Mouse (Mus musculus): ENCODE data around the gene Irx6. TPM values are rescaled to one million over a fixed set of nuclear protein-coding genes. Genes with fewer than 3 reads are reported as not detected.

Irx6 gene
- total and polyA plus RNA-seq, 3 experiments = 0.11 TPM; not detected in 2

DNA sequence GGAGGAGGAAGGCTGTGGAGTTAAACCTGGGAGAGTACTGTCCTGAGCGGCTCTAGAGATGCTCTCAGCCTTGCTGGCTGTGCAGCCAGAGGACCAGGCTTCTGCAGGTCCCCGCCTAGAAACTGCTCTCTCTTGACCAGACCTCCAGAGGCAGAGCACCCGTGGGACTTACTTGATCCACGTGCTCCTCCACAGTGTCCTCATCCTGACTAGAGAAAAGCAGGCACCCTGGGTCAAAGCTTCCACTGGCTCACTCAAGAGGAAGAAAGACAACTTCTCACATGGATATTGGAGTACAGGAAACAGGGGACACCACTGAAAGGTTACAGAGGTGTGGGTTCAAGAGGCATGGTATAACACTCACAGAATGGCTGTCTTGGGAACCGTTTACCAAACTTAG, 23.3 kb downstream of the Irx6 start:
- TF ChIP-seq POLR2AphosphoS5 (IDR thresholded peaks at IDR 0.05; ENCODE audit: insufficient replicate concordance, low read depth, low read length) (no peak), GATA2 (IDR thresholded peaks at IDR 0.05; ENCODE audit: borderline replicate concordance, low read depth, low read length) (no peak), TAL1 (conservative IDR thresholded peaks at IDR 0.05; ENCODE audit: low read depth, low read length) (no peak), CTCF (IDR thresholded peaks at IDR 0.05; ENCODE audit: low read depth, low read length) (no peak), GATA1 (IDR thresholded peaks at IDR 0.05; ENCODE audit: borderline replicate concordance, low read length) (no peak)

DNA sequence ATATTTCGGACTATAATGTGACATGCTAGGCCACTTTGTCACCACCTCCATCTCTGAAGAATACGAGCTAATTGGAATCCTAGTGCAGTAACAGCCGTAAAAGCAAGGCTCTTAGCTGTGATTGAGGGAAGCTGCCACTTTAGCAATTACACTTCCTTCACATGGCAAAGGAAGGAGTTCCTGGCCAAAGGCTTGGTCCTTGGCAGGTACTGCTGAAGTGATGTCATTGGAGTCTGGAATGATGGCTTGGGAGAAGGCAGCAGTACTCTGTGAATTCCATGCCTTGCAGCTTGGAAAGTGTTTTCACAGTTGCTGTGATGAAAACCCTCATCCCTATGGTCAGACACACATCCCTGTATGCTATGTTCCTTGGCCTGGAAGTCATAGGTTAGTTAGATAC, 24.3 kb downstream of the Irx6 start:
- TF ChIP-seq POLR2AphosphoS5 (IDR thresholded peaks at IDR 0.05; ENCODE audit: insufficient replicate concordance, low read depth, low read length) (no peak), GATA2 (IDR thresholded peaks at IDR 0.05; ENCODE audit: borderline replicate concordance, low read depth, low read length) (no peak), TAL1 (conservative IDR thresholded peaks at IDR 0.05; ENCODE audit: low read depth, low read length) (no peak), CTCF (IDR thresholded peaks at IDR 0.05; ENCODE audit: low read depth, low read length) (no peak), GATA1 (IDR thresholded peaks at IDR 0.05; ENCODE audit: borderline replicate concordance, low read length) (no peak)
- DNase-seq (ENCODE audit: low spot score) = no peak
- Histone ChIP-seq H3K9me3 (replicated peaks) (peaks cover 48% of the 10 kb centered on the region), H3K27me3 (ENCODE audit: insufficient read depth, low read length) (no peaks in the 10 kb centered on the region), H3K36me3 (replicated peaks) (no peaks in the 10 kb centered on the region), H3K4me1 (ENCODE audit: insufficient read depth, low read depth, low read length) (no peaks in the 10 kb centered on the region), H3K4me3 (ENCODE audit: low read depth, low read length) (no peak overlapping the region)
- ATAC-seq (ENCODE audit: extremely low read depth, insufficient number of reproducible peaks, low FRiP score, poor library complexity, severe bottlenecking) = no peak

More for the DNA sequence above, 23.3 kb downstream of the Irx6 start:
- Histone ChIP-seq H3K4me3 (ENCODE audit: low read depth, low read length) (no peak overlapping the region), H3K4me1 (ENCODE audit: insufficient read depth, low read depth, low read length) (no peaks in the 10 kb centered on the region), H3K9me3 (replicated peaks) (peaks cover 51% of the 10 kb centered on the region), H3K36me3 (replicated peaks) (no peaks in the 10 kb centered on the region), H3K27me3 (ENCODE audit: insufficient read depth, low read length) (no peaks in the 10 kb centered on the region)
- DNase-seq (ENCODE audit: low spot score) = no peak
- ATAC-seq (ENCODE audit: extremely low read depth, insufficient number of reproducible peaks, low FRiP score, poor library complexity, severe bottlenecking) = no peak

DNA sequence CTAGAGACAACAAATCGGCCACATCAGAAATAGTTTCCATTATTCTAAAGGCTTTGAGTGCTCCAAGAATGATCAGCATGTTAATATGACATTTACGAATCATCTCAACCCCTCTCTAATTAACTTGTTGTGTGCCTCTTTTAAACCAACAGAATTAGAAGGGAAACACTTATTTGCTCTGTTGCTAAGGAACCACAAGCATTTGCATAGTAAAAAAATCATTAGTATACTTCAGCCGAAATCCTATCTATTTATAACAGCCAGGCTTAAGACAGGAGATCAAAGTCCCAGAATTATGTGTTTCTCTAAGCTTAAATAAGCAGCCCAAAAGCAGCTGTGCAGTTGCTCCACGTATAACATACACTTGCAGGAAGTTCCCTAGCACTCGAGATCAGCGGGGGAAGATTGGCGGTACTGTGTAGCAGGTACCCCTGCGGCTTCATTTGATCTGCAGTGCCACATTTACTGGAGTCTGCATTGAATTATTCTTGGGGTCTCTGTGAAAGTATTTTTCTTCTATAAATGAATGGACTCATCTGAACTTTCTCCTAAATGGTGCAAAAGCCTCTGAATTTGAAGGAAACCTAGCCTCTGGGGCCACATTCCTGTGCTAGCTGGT, 25.9 kb downstream of the Irx6 start:
- H3K4me1 ChIP-seq (ENCODE audit: insufficient read depth, low read depth, low read length) = no peaks in the 10 kb centered on the region
- H3K27me3 ChIP-seq (ENCODE audit: insufficient read depth, low read length) = no peaks in the 10 kb centered on the region
- DNase-seq (ENCODE audit: low spot score) (no peak), ATAC-seq (ENCODE audit: extremely low read depth, insufficient number of reproducible peaks, low FRiP score, poor library complexity, severe bottlenecking) (no peak)
- no peak overlapping the region for H3K4me3 ChIP-seq (ENCODE audit: low read depth, low read length)
- H3K9me3 ChIP-seq (replicated peaks) = peaks cover 47% of the 10 kb centered on the region
- no peaks in the 10 kb centered on the region for H3K36me3 ChIP-seq (replicated peaks)
- TF ChIP-seq GATA2 (IDR thresholded peaks at IDR 0.05; ENCODE audit: borderline replicate concordance, low read depth, low read length) (no peak), CTCF (IDR thresholded peaks at IDR 0.05; ENCODE audit: low read depth, low read length) (no peak), POLR2AphosphoS5 (IDR thresholded peaks at IDR 0.05; ENCODE audit: insufficient replicate concordance, low read depth, low read length) (no peak), GATA1 (IDR thresholded peaks at IDR 0.05; ENCODE audit: borderline replicate concordance, low read length) (no peak), TAL1 (conservative IDR thresholded peaks at IDR 0.05; ENCODE audit: low read depth, low read length) (no peak)

DNA sequence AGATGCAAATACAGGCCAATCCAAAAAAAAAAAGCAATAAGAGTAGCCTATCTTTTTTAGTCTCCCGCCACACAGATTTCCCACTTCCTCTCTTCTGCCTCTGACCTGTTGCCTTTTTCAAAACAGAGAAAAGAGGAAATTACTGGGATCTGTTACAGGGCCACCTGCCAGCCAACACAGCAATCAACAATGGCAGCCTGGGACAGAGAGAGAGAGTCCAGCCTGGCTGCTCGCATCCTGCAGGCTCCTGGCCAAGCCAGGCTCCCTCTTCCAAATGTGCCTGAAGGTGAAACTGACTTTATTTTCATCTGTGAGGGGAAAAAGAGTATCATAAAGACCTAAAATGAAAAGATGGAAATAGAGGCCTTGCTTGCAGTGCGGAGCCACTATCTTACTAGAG, 29.3 kb downstream of the Irx6 start:
- Histone ChIP-seq H3K36me3 (replicated peaks) (no peaks in the 10 kb centered on the region), H3K27me3 (ENCODE audit: insufficient read depth, low read length) (no peaks in the 10 kb centered on the region), H3K4me1 (ENCODE audit: insufficient read depth, low read depth, low read length) (no peaks in the 10 kb centered on the region), H3K4me3 (ENCODE audit: low read depth, low read length) (no peak overlapping the region), H3K9me3 (replicated peaks) (peaks cover 37% of the 10 kb centered on the region)
- ATAC-seq (ENCODE audit: extremely low read depth, insufficient number of reproducible peaks, low FRiP score, poor library complexity, severe bottlenecking) (no peak), DNase-seq (ENCODE audit: low spot score) (no peak)
- TF ChIP-seq GATA2 (IDR thresholded peaks at IDR 0.05; ENCODE audit: borderline replicate concordance, low read depth, low read length) = no peak
- no peak for TF ChIP-seq GATA1 (IDR thresholded peaks at IDR 0.05; ENCODE audit: borderline replicate concordance, low read length)
- TF ChIP-seq CTCF (IDR thresholded peaks at IDR 0.05; ENCODE audit: low read depth, low read length) = no peak
- no peak for TF ChIP-seq POLR2AphosphoS5 (IDR thresholded peaks at IDR 0.05; ENCODE audit: insufficient replicate concordance, low read depth, low read length)
- no peak for TF ChIP-seq TAL1 (conservative IDR thresholded peaks at IDR 0.05; ENCODE audit: low read depth, low read length)

DNA sequence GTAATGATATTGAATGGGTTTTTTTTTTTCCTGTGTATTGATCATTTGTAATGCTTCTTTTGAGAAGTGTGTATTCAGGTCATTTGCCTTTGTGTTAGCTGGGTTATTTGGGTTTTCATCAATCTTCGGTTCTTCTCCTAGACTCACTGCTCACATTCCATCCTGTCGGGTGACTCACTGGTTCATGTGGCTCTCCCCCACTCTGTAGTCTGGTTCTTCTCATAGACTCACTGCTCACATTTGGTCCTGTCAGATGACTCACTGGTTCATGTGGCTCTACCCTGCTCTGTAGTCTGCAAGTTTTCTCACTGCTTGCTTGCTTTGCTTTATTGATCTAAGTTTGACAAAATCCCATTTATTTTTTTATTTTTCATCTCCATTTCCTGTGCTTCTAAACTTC, 32.2 kb downstream of the Irx6 start:
- Histone ChIP-seq H3K27me3 (ENCODE audit: insufficient read depth, low read length) (no peaks in the 10 kb centered on the region), H3K9me3 (replicated peaks) (peaks cover 27% of the 10 kb centered on the region), H3K36me3 (replicated peaks) (no peaks in the 10 kb centered on the region), H3K4me3 (ENCODE audit: low read depth, low read length) (no peak overlapping the region), H3K4me1 (ENCODE audit: insufficient read depth, low read depth, low read length) (no peaks in the 10 kb centered on the region)
- TF ChIP-seq CTCF (IDR thresholded peaks at IDR 0.05; ENCODE audit: low read depth, low read length) (no peak), POLR2AphosphoS5 (IDR thresholded peaks at IDR 0.05; ENCODE audit: insufficient replicate concordance, low read depth, low read length) (no peak)
- DNase-seq (ENCODE audit: low spot score) = no peak
- no peak for ATAC-seq (ENCODE audit: extremely low read depth, insufficient number of reproducible peaks, low FRiP score, poor library complexity, severe bottlenecking)

DNA sequence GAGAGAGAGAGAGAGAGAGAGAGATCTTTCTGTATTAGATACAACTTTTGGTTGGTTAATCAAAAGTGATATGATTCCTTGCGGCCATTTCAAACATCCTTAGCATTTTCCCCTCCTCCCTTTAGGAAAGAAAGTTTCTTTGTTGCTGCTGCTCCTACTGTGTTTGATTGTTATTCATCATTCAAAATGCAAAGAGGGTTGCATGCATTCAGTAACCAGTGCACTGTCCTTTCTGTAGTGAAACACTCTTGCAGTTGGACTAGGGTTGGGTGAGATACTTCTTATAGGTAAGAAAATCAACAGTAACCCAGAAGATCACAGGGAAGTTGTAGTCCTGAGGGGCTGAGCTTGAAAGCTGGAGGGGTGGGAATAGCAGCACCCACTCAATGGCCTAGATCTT, 39.2 kb downstream of the Irx6 start:
- ATAC-seq (ENCODE audit: extremely low read depth, insufficient number of reproducible peaks, low FRiP score, poor library complexity, severe bottlenecking) = no peak
- no peak for TF ChIP-seq TAL1 (conservative IDR thresholded peaks at IDR 0.05; ENCODE audit: low read depth, low read length)
- TF ChIP-seq CTCF (IDR thresholded peaks at IDR 0.05; ENCODE audit: low read depth, low read length) = no peak
- TF ChIP-seq GATA2 (IDR thresholded peaks at IDR 0.05; ENCODE audit: borderline replicate concordance, low read depth, low read length) = no peak
- TF ChIP-seq POLR2AphosphoS5 (IDR thresholded peaks at IDR 0.05; ENCODE audit: insufficient replicate concordance, low read depth, low read length) = no peak
- no peak for TF ChIP-seq GATA1 (IDR thresholded peaks at IDR 0.05; ENCODE audit: borderline replicate concordance, low read length)

More for the DNA sequence above, 39.2 kb downstream of the Irx6 start:
- no peak for DNase-seq (ENCODE audit: low spot score)
- peaks cover 14% of the 10 kb centered on the region for H3K9me3 ChIP-seq (replicated peaks)
- no peaks in the 10 kb centered on the region for H3K36me3 ChIP-seq (replicated peaks)
- no peak overlapping the region for H3K4me3 ChIP-seq (ENCODE audit: low read depth, low read length)
- H3K27me3 ChIP-seq (ENCODE audit: insufficient read depth, low read length) = no peaks in the 10 kb centered on the region
- H3K4me1 ChIP-seq (ENCODE audit: insufficient read depth, low read depth, low read length) = no peaks in the 10 kb centered on the region

Measured in G1E (cell line).